Mouse (Mus musculus) urinary bladder, adult 18-20 months (tissue): ENCODE results near the gene Polr1d.

Experiments
- DNase-seq, 2 experiments: peaks; one replicate each; pipeline ENCODE4 v3.0.0; 2022; ENCODE audit warnings: low spot score in 2 of 2, mixed read lengths in 2 of 2

Gene Polr1d

DNA sequence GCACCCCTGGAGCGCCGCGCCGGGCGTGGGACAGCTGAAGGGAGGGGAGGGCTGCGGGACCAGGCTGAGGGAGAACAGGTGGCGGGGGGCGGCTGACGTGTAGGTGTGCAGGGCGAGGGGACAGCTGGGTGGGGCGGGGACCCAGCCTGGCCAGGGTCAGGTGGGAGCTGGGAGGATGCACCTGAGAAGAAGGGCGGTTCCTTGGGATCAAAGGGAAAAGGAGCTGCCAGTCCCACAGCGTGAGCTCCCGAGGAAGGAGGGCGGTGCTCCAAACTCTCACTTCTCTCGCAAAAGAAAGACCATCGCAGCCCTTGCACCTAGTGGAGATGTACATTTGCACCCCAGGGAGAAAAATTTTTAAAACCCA lies at the start of gene Polr1d:
Gene Polr1d, plus strand, starts transcription at position 252 of the 367 bp plus-strand sequence.
- DNase-seq, result no peak

- no peak for DNase-seq
Measured at GRCm38 (mm10) chr5:147031281-147031680, 45.6 kb upstream of the Polr1d start.

DNA sequence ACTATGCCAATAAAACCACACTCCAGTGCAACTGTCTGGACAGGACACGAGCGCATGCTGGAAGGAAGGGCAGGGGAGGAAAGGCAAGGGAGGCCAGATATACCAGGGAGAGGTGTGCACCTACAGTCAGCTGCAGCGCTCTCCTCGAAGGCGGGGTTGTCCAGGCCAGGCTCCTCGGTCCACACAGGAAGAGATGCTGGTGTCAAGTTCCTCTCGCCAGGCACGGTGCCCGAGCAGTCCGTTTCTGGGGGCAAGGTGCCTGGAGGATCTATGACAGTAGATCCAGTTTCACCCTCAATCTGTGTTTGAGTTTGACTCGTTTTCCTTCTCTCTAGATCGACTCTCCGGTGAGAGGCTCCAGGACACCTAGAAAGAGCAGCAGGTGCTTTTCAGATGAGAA lies 43.7 kb upstream of the Polr1d start:
- DNase-seq, result no peak

- no peak for DNase-seq
Measured at GRCm38 (mm10) chr5:147034283-147034682, 42.6 kb upstream of the Polr1d start.

- no peak for DNase-seq
Measured at GRCm38 (mm10) chr5:147035301-147035700, 41.5 kb upstream of the Polr1d start.

GRCm38 (mm10) chr5:147036028-147036427 lies 40.8 kb upstream of the Polr1d start:
- DNase-seq, result no peak

DNA sequence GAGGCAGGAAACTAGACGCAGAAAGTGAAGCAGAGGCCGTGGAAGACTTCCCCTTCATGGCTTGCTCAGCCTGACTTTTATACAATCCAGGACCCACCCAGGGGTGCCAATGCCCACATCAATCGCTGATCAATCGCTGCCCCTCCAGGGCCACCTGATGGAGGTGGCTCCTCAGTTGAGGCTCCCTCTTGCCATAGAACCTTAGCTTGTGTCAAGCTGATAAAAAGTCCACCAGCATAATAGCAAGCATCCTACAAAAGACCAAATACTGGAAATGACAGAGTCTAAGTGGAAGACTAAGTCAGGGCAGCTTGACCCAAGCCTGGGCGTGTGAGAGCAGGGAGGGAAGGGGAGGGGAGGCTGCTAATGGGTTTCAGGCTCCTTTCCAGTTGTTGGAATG lies 40.2 kb upstream of the Polr1d start:
- no peak for DNase-seq

- DNase-seq, result no peak
Measured at GRCm38 (mm10) chr5:147037601-147038000, 39.2 kb upstream of the Polr1d start.

DNA sequence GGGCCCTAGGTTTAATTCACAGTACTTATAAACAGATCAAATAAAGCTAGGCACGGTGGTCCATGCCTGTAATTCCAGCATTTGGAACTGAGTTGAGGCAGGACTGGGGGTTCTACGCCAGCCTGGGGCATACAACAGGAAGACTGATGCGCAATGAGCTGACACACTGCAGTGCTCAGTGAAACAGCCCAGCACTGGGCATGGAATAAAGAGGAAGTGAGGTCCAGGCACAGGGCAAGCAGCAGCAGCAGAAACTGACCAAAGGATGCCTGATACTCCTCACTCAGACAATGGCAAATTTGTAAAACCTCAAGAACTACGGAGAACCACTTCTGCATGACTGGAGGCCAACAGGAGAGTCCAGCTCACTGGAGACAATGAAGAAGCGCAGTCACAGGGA lies 37.5 kb upstream of the Polr1d start:
- no peak for DNase-seq

DNA sequence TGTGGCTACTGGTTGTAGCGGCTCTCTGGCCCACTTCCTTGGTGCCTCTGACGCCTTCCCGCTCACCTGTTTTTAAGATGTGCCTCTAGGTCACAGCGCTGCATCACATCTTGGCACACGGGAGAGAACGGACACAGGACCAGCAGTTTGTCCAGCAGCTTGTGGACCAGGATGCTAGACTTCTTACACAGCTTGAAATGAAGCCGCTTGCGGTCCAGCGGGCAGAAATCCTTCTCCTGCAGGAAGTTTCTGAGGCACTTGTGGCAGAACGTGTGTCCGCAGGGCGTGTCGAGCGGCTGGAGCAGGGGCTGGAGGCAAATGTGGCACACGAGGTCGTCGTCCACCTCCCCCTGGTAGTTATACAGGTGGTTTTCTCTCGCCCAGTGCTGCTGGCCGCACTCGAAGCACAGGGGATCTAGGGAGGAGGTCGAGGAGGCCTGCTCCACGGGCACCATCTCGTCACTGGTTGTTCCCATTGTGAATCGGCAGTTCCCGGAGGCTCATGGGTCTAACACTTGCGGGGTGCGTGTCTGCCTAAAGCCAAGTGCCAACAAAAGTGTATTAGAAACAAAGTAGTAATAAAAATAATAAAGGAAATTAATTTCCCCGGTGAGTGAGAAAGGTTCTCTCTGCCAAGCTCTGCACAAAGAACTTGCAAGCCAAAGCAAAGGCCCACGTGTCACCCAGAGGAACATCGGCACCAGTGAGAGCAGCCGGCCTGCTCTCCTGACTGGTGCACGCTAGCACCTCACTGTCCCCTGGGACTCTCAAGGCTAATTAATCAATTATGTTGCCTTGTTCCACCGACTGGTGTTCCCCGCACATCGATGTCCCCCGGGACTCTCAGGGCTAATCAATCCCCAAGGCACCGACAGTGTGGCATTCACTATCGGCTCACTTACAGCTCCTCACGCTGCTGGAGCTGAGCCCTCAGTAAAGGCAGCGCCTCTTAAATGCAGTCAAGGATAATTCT lies 34.6 kb upstream of the Polr1d start:
- no peak for DNase-seq

DNA sequence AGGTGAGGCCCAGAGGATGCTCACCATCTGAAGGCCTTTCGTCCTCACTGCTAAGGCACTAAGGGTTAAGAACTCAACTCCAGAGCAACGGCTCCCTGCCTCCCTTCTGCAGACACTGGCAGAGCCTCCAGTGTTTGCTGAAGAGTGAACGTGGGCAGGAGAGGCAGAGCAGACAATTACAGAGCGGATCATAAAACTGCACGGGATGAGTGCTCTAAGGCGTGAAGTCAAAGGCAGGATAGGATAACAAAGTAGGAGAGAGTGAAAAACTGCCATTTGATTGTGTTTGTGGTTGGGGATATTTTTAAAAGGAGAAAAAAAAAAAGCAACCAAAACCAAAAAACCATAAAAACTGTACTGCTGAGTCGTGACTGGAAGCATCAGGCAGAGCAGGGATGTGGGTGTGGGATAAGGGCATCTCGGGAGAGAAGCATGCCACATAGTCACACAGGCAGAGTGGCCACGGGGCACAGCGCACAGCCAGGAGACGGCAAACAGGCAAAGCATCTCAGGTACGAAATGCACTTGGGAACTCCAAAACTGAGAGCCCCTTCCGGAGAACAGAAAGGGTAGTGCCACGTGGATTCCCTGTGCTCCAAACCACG lies 33.5 kb upstream of the Polr1d start:
- no peak for DNase-seq

- DNase-seq, result no peak
Measured at GRCm38 (mm10) chr5:147045311-147045710, 31.5 kb upstream of the Polr1d start.

DNA sequence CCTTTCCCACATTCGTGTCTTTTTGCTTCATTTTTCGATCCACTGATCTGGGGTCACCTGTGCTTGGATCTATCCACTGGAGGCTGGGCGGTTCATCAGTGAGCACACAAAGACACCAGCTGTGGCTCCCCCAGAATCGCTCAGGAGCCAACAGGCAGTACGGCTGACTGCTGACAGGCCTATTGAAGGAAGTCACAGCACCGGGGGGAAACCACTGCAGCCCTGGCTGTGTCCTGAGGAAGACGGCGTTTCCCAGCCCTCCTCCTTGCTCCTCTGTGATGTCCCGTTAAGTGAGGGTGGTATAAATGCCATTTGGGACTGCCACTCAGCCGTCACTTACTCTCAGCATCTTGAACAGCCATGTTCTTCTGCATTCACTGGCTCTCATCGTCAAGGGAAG lies 30.9 kb upstream of the Polr1d start:
- no peak for DNase-seq

GRCm38 (mm10) chr5:147049544-147050209 lies 27.2 kb upstream of the Polr1d start:
- DNase-seq, result no peak

DNA sequence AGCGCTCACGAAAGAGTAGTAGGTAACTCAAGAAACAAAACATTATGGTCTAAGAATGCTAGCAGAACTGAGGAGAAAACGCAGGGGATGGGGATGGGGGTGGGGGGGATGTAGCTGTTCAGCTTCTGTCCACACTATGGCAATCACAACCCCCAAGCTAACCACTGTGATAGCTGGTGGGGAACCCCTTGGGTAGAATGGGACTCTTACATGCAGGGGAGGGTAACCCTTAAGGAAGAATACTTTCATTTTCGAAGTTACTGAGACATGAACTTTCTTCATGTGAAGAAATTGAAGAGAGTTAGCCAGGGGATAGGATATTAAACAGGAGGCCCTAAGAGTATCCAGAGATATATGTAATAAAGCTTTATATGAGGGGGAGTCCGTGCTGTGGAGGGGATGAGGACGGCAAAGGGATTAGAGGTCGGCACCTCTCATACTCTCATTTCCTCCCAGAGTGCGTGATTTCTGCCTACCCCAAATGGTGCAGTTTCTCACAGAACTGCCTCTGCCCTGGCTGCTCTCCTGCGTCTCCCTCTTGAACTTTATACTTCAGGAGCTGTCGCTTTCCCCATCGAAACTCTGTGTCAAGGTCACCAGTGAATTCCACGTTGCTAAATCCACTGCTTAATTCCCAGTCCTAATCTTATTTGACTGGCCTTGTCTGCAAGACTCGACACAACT lies 25.9 kb upstream of the Polr1d start:
- no peak for DNase-seq

DNA sequence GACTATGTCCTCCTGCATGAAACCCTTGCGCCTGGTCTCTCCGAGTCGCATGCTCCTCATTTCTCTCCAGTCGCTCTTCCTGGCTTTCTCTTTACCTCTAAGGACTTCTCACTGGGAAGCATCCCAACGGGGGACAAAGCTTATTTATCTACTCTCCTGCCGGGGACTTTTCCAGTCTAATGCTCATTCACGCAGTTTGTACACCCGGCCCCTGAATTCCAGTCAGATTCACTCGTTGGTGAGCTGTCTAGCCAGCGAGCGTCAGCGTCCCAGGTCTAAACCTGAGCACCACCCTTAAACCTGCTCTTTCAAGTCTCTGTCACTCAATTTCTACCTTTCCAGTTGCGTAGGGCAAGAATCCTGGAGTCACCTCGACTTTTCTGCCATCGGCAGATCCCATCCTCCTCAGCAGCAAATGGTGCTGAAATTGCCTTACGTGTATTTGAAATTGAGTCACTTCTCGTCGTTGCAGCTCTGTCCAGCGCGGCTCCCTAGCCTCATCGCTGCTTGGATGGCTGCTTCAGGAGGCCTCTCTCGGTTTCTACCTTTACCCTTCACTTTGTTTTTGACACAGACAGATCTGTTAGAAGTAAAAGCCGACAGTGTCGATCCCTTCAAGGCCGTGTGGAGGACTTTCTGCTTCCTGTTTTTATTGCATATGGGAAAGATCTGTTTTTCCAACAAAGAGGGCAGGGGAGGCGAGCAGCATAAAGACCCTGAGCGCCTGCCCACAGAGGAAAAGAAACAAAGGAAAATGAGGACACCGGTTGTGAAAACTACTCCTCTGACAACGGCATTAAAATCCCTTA lies 25.1 kb upstream of the Polr1d start:
- no peak for DNase-seq

- no peak for DNase-seq
Measured at GRCm38 (mm10) chr5:147052309-147052558, 24.6 kb upstream of the Polr1d start.

DNA sequence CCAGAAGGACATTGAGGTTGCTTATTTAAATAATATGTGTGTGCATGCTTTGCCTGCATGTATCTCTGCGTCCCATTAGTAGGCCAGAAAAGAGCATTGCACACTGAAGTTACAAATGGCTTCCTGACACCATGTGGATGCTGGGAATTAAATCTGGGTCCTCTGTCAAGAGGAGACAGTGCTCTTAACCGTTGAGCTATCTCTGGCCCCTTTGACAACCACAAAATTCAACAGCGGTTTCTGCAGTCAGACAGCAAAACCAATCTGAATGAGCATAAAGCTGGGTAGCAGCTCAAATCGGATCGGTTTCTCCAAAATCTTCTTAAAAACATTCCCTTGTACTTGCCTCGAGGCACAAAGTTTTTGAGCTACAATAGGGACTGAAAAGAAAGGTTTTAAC lies 23.8 kb upstream of the Polr1d start:
- no peak for DNase-seq

GRCm38 (mm10) chr5:147053481-147053880 lies 23.4 kb upstream of the Polr1d start:
- DNase-seq, result no peak

DNA sequence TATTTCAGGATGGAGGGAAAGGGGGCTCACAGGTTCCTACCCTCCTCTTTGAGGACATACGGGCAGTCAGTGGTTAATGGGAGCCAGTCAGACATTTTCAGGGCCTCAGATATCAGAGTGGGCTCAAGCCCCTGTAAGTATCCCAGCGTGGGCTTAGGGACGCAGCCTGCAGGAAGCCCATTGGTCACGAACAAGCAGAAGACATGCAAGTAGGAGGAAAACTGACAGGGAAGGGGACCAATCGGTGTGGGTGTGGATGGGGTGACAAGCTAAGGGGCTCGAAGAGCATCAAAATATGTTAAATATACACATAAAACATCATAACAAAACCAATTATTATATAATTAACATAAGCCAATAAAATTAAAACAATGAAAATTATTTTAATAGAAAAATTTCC lies 22.5 kb upstream of the Polr1d start:
- no peak for DNase-seq

- no peak for DNase-seq
Measured at GRCm38 (mm10) chr5:147054747-147055270, 22.0 kb upstream of the Polr1d start.
